Mouse (Mus musculus): Measurements from ENCODE around the gene Uqcc3.

- no peak for TF ChIP-seq CTCF (IDR thresholded peaks at IDR 0.05; ENCODE audit: extremely low read depth, insufficient read length, insufficient replicate concordance, low read depth, low read length)
- TF ChIP-seq POLR2A (IDR thresholded peaks at IDR 0.05; ENCODE audit: low read depth, low read length): no peak
These were observed 47.3 kb upstream of the Uqcc3 start for GRCm38 (mm10) chr19:8927891-8928525.

Data from small intestine, adult 2 months (tissue).